Mouse (Mus musculus) intestine, embryonic 14.5 days (tissue): Measurements from ENCODE around the gene Bsnd. TPM values are rescaled to one million over a fixed set of nuclear protein-coding genes. Genes with fewer than 3 reads are reported as not detected.

Source experiments
- ATAC-seq: fragments of 200-750 bp; cut with Nextera tagmentation; replicated peaks from 2 replicates; pipeline ENCODE4 v1.8.0; 2017; ENCODE audit warnings: low read depth, moderate number of reproducible peaks, moderate TSS enrichment, moderate library complexity; ENCODE audit not compliant: low FRiP score, low TSS enrichment
- DNase-seq: peaks from one replicate; pipeline ENCODE4 v3.0.0-alpha.2; 2018; ENCODE audit warnings: low spot score
- H3K27ac ChIP-seq: fragments of 300-500 bp; sonication (generic); 2 replicates; pipeline ENCODE4 v1.5.1; 2014; ENCODE audit warnings: low read depth, mild to moderate bottlenecking, control low read depth
- H3K27me3 ChIP-seq: fragments of 300-500 bp; sonication (generic); replicated peaks from 2 replicates; pipeline ENCODE4 v1.6.1; 2014; ENCODE audit warnings: low read length, control low read depth; ENCODE audit not compliant: control insufficient read depth, insufficient read depth
- H3K36me3 ChIP-seq: fragments of 300-500 bp; sonication (generic); 2 replicates; pipeline ENCODE4 v1.6.1; 2014; ENCODE audit warnings: low read length, control low read depth; ENCODE audit not compliant: control insufficient read depth, insufficient read depth
- H3K4me1 ChIP-seq: fragments of 300-500 bp; sonication (generic); replicated peaks from 2 replicates; pipeline ENCODE4 v1.6.1; 2014; ENCODE audit warnings: low read length, control low read depth, mixed read lengths; ENCODE audit not compliant: control insufficient read depth, insufficient read depth
- H3K4me2 ChIP-seq: fragments of 300-500 bp; sonication (generic); 2 replicates; pipeline ENCODE4 v1.6.1; 2014; ENCODE audit warnings: low read length
- H3K4me3 ChIP-seq: fragments of 300-500 bp; sonication (generic); 2 replicates; pipeline ENCODE4 v1.5.1; 2014; ENCODE audit warnings: low read depth, low read length, control low read depth, mixed read lengths
- H3K9ac ChIP-seq: fragments of 300-500 bp; sonication (generic); 2 replicates; pipeline ENCODE4 v1.6.1; 2014; ENCODE audit warnings: mild to moderate bottlenecking, low read length
- H3K9me3 ChIP-seq: fragments of 300-500 bp; sonication (generic); 2 replicates; pipeline ENCODE4 v1.6.1; 2016; ENCODE audit warnings: low read length, control low read depth; ENCODE audit not compliant: control insufficient read depth
- WGBS: fragments of 180-500 bp; shearing (Covaris S2); extraction: QIAGEN DNeasy Blood & Tissue Kit; methylation state at CpG from one replicate; pipeline ENCODE4 v1.1.7; 2014; 5-methylcytosine and 5-hydroxymethylcytosine counted together
- polyA plus RNA-seq: library from polyadenylated mRNA; unstranded; fragments of >200 nt; fragmentation: Nextera tagmentation; extraction: Ambion mirVana; gene quantifications from 2 replicates; pipeline ENCODE4 v1.2.1, GENCODE M21; 2014

The Bsnd gene
- polyA plus RNA-seq = not detected in 2 replicates

DNA sequence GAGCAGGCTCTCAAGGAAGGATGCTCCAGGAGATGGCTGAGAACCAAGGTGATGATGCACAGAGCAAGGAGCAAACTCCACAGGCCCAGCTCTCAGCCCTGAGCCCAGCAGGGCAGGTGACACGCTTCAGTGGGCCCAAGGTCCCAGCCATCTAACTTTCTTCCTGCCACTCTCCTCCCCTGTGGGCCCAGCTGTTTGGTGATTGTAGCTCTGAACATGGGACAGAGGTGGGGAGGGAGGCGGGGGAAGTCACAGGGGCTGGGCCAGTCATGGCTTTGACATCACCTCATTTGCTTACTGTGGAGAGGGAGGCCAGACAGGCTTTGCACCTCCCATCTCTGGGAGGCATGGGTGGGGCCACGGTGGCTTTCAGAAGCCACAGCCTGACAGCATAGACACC is at the start of gene Bsnd:
Gene Bsnd (minus strand): TSS at position 168 of the 400 bp plus-strand sequence.
- Histone ChIP-seq H3K36me3 (no peaks in the 10 kb centered on the region), H3K9me3 (no peaks in the 10 kb centered on the region), H3K9ac (no peak within 1 kb of the TSS), H3K27ac (no peak within 1 kb of the TSS), H3K4me2 (no peak within 1 kb of the TSS), H3K27me3 (no peaks in the 10 kb centered on the region), H3K4me3 (no peak within 1 kb of the TSS), H3K4me1 (no peaks in the 10 kb centered on the region)
- ATAC-seq (no peak; the same call in 1 of the 2 replicates), DNase-seq (no peak)
- 75% methylated on average over 3 of the region's 3 CpGs for WGBS

DNA sequence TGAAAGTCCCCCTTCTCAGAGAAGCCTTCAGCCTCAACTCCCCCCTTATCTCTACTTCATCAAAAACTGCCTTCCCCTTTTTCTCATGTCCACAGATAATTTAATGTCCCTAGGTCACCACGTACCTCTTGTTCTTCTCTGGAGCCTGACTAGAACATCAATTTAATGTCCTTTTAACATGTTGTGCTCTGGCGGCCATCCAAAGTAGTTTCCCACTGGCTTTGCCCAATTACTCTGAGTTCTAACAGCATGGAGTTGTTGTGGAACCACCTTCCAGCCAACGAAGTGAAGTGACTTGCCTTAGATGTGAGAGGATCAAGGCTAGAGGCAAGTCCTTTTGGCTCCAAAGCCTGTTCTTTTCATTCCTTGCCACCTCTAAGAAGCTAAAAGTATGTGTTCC is 49.4 kb upstream of the Bsnd start:
- ATAC-seq = no peak
- H3K27ac ChIP-seq = no peak overlapping the region
- 59% methylated on average over 3 of the region's 3 CpGs for WGBS

DNA sequence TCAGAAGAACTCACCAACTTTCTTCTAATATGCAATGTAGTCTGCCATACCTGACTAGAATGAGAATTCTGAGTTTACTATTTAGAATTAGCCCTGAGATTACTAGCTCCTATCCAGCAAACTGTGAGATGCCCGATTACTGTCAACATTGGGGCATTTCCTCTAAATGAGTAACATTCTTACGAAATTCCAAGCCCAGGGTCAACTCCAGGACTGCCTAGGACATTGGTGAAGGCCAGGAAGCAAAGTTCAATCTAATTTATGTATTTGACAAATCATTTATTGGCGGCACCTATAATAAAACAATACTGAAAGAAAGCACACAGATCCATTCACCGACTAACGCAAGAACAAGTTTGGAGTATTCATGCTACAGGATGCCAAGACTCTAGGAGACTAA is 47.7 kb upstream of the Bsnd start:
- Histone ChIP-seq H3K9ac (no peak overlapping the region), H3K27me3 (no peaks in the 10 kb centered on the region), H3K4me2 (no peak overlapping the region), H3K36me3 (no peaks in the 10 kb centered on the region), H3K4me1 (no peaks in the 10 kb centered on the region), H3K9me3 (no peaks in the 10 kb centered on the region), H3K27ac (no peak overlapping the region), H3K4me3 (no peak overlapping the region)
- WGBS = 85% methylated on average over 5 of the region's 5 CpGs
- DNase-seq = no peak
- no peak for ATAC-seq

More for the DNA sequence above, 49.4 kb upstream of the Bsnd start:
- H3K9ac ChIP-seq = no peak overlapping the region
- no peak overlapping the region for H3K4me2 ChIP-seq
- no peaks in the 10 kb centered on the region for H3K27me3 ChIP-seq
- no peak for DNase-seq
- no peak overlapping the region for H3K4me3 ChIP-seq
- H3K4me1 ChIP-seq = no peaks in the 10 kb centered on the region
- H3K9me3 ChIP-seq = no peaks in the 10 kb centered on the region
- no peaks in the 10 kb centered on the region for H3K36me3 ChIP-seq

DNA sequence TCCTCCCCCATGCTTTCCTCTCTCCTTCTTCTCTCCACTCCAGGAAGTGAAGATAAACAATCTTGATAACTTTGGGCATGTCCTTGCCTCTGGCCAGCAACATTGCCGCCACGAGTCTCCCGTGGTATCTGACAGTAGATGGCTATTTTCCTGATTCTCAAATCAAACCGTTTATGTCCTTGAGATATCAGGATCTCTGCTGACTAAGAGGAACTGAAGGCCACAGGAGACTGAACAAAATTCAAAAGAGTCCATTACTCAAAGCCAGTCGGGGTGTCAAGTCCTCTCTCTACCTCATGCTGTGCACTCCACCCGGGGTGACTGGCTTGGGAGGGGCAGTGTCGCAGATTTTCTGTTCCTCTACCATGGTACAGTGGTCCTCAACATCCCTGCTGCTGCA is 42.2 kb upstream of the Bsnd start:
- no peak for DNase-seq
- Histone ChIP-seq H3K9ac (no peak overlapping the region), H3K27me3 (no peaks in the 10 kb centered on the region), H3K4me1 (0 out of 2 replicates have a peak, but pooled peaks cover 4% of the 10 kb centered on the region), H3K9me3 (no peaks in the 10 kb centered on the region), H3K27ac (no peak overlapping the region), H3K4me3 (no peak overlapping the region), H3K36me3 (no peaks in the 10 kb centered on the region), H3K4me2 (no peak overlapping the region)
- ATAC-seq = no peak
- 46% methylated on average over 7 of the region's 7 CpGs for WGBS

DNA sequence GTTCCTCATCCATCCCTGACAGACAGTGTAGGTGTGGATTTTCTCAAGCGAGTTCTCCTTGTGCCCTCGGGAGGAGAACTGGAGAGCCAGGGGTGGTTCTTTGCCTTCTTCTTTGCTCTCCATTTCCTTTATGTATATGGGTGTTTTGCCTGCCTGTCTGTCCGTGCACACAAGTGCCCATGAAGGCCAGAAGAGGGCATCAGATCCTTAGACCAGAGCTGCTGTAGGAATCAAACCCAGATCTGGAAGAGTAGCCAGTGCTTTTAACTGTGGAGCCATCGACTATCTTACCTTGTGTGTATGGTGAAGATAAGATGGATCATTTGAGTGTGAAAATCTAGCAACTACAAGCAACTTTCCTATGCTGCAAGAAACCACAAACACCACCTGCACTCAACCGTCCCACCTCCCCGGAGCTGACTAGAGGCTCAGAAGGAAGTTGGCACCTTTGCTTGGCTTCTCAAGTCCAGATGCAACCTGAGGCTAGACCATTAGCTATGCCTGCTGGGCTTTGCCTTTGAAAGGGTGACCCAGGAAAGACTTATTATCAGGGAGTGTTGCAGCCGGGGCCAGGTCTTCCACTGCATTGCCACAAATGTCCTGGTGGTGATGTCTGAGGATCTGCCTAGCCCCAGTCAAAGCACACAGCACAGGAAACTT is 41.5 kb upstream of the Bsnd start:
- Histone ChIP-seq H3K4me1 (0 out of 2 replicates have a peak, but pooled peaks cover 4% of the 10 kb centered on the region), H3K4me2 (no peak overlapping the region), H3K9me3 (no peaks in the 10 kb centered on the region), H3K4me3 (no peak overlapping the region), H3K9ac (no peak overlapping the region), H3K36me3 (no peaks in the 10 kb centered on the region), H3K27me3 (no peaks in the 10 kb centered on the region), H3K27ac (no peak overlapping the region)
- WGBS = 43% methylated on average over 7 of the region's 7 CpGs
- ATAC-seq = no peak
- no peak for DNase-seq

DNA sequence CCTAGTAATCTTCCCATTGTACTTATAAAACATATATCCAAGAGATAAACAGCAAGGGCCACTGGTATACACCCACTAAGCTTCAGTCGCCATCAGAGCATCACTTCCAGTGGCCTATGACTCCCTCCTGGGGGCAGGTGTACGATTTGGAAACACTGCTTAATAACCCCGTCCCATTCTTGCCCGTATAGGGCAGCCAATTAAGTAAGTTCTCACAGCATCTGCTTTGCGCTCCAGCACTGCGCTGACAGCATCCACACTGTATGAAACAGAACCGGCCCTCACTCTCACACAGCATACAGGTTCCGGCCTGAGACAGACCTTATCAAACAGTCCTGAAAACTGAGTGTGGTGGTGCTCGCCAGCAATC is 38.0 kb upstream of the Bsnd start:
- 0 out of 2 replicates have a peak, but pooled peaks cover 4% of the 10 kb centered on the region for H3K4me1 ChIP-seq
- H3K36me3 ChIP-seq = no peaks in the 10 kb centered on the region

DNA sequence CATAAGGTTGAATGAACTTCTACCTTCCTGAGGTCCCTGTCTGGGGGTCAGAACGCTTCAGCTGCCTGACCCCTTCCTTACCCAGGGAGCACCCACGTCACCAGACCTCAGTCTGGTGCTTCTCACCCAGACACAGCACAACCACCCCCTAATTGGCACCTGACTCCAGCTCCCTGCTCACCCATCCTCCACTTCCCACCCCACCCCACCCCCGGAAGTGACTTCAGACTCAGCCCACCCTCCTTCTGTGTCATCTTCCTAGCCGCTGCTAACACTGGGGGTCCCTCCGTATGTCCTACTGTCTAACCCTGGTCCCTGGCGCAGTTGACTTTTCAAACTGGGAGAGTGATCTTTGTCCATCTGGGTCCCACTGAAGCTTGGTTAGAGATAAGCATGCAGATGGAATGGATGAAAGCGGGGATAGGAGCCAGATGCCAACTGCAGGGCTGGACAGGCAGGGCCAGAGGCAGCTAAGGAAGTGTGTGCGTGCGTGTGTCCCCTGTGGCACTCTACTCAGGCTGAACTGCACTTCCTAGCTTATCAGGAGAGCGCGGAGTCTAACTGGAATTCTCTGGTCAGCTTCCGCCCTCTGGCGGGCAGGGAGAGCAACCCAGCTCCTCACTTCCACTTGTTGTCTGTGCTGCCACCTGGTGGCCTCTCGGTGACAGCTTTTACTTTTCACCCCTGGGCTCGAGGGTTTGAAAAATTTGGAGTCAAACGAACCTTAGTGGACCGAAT is 37.5 kb upstream of the Bsnd start:
- H3K4me3 ChIP-seq = peak overlapping the region; percentile 14; the same call in 1 of the 2 replicates
- H3K27me3 ChIP-seq = no peaks in the 10 kb centered on the region
- H3K4me1 ChIP-seq = 0 out of 2 replicates have a peak, but pooled peaks cover 4% of the 10 kb centered on the region
- ATAC-seq = peak; percentile 86
- WGBS = 14% methylated on average over 17 of the region's 17 CpGs
- no peak overlapping the region for H3K27ac ChIP-seq
- H3K4me2 ChIP-seq = peak overlapping the region; percentile 43
- peak; percentile 93 for DNase-seq
- H3K9ac ChIP-seq = peak overlapping the region; percentile 22; the same call in 1 of the 2 replicates
- no peaks in the 10 kb centered on the region for H3K36me3 ChIP-seq
- no peaks in the 10 kb centered on the region for H3K9me3 ChIP-seq

More for the DNA sequence above, 38.0 kb upstream of the Bsnd start:
- Histone ChIP-seq H3K27me3 (no peaks in the 10 kb centered on the region), H3K27ac (no peak overlapping the region), H3K9me3 (no peaks in the 10 kb centered on the region), H3K4me2 (no peak overlapping the region), H3K4me3 (no peak overlapping the region), H3K9ac (no peak overlapping the region)
- WGBS = 75% methylated on average over 9 of the region's 9 CpGs
- DNase-seq (no peak), ATAC-seq (peak; percentile 41)

DNA sequence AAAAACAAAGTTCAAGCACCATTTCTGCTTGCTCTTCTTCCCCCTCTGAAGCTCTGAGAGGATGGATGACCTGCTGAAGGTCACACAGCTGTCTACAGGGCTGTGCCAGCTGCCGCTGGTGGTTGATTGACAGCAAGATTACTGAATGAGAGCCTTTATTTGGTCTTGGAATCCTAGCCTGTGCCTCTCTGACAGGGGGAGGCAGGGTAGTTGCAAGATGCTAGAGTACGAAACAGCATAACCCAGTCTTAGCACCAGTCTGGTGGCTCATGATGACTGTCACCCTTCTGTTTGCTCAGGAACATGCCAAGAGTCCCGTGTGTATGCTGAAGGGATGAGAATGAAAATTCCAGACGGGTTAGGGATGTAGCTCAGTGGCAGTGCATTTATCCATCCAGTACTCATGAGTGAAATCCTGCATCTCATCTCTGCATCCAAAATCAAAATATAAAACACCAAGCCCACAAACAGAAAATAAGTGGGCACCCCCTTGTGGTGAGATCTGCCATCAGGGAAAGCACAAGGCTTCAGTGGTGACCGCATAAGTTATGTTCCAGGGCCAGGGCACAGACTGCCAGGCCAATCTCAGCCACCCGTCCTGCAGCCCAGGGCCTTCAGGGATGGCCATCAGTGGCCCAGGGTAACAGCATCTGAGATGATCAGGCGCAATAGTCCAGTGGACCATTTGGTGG is 35.9 kb upstream of the Bsnd start:
- DNase-seq = no peak
- Histone ChIP-seq H3K9me3 (no peaks in the 10 kb centered on the region), H3K27me3 (no peaks in the 10 kb centered on the region), H3K4me2 (no peak overlapping the region), H3K27ac (no peak overlapping the region), H3K36me3 (no peaks in the 10 kb centered on the region), H3K4me1 (0 out of 2 replicates have a peak, but pooled peaks cover 4% of the 10 kb centered on the region), H3K9ac (no peak overlapping the region), H3K4me3 (no peak overlapping the region)
- ATAC-seq = no peak
- WGBS = 72% methylated on average over 7 of the region's 7 CpGs
